Mouse (Mus musculus) frontal cortex, adult 2 months (tissue): ENCODE measurements around the gene Ceacam20. TPM values are rescaled to one million over a fixed set of nuclear protein-coding genes. Genes with fewer than 3 reads are reported as not detected.
"Not testable (repeated sequence)": the region's sequence is repeated elsewhere in the genome, so short reads cannot be mapped to it uniquely, and the experiment has no call there.

ENCODE experiments used
- DNase-seq, 2 experiments: peaks; one replicate each; pipeline ENCODE4 v3.0.0; 2022; ENCODE audit warnings: low spot score in 1 of 2; ENCODE audit errors: extremely low spot score in 1 of 2
- polyA plus RNA-seq: library from polyadenylated mRNA; depleted of rRNA; stranded (reverse); fragments of >200 nt; gene quantifications from 2 replicates; pipeline ENCODE4 v1.2.3, GENCODE M21; 2012; rRNA removed

Ceacam20 gene
- polyA plus RNA-seq, 1 experiment, result not detected

DNA sequence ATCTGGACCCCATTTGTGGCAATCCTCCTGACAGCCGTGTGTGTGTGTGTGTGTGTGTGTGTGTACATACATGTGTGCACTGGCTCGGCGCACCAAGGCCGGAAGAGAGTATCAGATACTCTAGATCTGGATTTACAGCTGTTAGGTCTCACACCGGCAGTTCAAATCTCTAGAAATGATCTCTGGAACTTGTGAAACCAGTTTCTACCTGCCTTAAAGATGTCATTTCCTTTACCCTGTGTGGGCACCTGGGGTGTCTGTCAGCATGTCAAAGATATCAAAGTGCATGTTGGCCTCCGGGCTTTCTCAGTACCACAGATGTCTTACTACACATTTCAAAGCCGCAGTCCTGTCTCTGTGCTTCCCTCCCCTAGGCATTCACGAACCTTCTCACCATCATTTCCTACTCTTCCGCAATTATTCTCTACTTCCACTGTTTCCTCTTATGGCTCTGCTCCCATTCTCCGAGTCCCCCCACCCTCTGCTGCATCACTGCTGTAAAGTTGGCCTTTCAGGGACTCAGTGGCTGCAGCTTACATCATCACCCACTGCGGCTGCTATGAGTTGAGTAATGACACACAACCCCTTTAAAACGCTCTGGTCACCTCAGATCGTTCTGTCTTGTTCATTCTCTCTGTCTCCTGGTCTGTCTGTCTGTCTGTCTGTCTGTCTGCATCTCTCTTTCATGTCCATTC lies 19.2 kb upstream of the Ceacam20 start:
- no peak for DNase-seq

DNA sequence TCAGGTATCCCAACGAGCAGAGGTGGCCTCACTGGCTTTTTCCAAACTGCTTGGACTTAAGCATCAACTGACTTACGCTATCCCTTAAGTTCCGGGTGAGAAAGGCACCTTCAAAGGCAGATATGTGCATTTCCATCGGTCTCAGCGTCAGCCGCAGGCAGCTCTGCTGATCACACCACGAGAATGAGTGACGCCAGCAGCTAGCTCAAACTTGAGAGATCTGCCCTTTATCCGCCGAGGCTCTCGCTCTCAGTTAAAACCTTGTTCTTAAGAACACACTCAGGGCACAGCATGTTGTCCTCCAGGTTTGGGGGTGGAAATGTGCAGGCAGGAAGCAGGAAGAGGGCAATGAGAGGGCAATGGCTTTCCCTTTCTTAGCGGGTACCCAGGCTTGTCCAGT lies 16.3 kb upstream of the Ceacam20 start:
- no peak for DNase-seq

DNA sequence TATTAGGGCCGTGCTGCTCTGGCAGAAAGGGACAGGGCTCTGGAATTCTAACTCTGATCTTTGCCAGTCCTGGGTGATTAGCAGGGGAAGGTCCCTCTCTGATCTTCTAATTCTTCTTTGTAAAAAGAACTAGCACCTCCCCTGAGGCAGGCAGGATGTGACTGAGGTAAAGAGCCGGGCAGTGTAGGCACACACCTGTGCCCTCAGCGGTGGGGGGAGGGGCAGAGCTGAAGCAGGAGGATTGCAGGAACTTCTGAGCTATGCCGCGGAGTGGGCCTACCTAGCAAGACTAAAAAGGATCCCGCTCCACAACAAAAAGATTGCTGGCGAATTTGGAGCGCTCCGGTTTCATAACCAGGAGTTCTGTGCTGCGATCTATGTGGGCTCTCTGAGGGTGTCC lies 15.2 kb upstream of the Ceacam20 start:
- DNase-seq, result no peak

DNA sequence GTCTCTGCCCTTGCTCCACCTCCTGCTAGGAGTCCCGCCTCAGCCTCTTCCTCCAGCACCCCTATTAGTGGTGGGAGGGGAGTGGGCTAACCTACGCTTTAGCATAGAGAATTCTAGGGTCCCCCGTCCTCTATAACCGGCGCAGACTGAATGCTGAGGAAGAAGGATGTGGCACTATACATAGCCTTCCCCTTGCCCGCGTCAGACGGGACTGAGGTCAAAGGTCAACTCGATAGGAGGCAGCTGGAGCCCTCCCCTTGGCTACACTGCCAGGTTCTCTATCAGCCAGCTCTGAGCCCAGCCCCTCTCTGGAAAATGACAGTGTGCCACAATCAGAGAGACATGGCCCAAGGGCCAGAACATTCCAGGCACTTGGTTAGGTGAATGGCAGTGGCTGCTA lies 14.6 kb upstream of the Ceacam20 start, which contains the start of gene Igsf23:
Gene Igsf23 (minus strand): TSS at position 168 of the 400 bp plus-strand sequence.
- no peak for DNase-seq

DNA sequence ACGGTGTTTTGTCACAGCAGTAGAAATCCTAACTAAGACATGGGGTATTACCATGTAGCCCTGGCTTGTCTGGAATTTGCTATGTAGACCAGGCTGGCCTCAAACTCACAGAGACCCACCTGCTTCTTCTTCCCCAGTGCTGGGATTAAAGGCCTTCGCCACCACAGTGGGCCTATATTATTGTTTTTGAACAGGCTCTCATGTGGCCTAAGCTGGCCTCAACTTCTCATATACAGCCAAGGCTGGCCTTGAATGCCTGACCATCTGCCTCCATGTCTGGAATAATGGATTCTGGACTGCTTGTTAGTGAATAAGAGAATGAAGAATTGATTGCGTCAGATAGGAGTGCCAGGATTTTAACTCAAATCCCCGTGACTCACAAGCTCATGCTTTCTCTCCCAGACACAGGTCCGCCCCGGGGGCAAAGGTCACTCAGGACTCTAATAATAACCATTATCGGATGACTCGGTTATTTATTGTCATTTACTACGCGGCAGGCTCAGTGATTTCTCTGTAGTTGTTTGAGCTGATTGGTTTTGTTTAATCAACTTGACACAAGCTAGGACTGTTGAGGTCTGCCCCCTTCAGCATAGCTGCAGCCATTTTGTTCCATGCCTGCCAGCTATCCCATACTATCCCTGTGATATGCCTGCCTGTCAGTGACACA lies 12.8 kb upstream of the Ceacam20 start:
- no peak for DNase-seq

DNA sequence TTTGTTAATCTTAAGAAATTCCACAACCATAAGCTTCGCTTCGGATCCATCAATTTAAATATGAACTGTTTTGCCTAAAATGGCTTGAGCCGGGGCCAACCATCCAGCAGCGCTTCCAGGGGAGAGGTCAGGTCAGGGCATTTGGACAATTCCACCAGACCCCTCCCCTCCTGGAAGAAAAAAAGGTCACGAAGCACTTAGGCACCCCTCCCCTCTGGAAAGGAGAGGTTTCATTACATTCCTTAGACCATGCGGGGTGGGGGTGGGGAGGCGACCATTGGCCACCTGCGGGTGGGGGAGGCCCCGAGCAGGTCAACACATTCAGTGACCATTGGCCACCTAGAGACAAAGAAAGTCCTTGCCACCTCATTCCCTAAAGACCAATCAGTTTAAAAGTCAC lies 12.2 kb upstream of the Ceacam20 start:
- no peak for DNase-seq

DNA sequence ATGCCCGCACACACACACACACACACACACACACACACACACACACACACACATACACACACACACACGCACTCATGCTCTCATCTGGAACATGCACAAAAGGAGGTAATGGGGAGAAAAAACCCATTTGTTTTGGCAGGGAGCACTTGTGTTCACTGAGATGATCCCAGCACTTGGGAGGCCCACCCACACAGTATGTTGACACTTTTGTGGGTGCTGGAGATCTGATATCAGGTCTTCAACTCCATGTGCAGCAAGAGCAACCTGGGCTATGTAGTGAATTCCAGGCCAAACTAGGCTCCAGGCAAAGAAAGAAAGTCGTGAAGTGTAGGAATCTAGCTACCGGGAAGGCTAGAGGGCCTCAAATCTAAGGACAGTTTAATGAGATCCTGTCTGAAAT lies 9.4 kb upstream of the Ceacam20 start:
- DNase-seq, result no peak

DNA sequence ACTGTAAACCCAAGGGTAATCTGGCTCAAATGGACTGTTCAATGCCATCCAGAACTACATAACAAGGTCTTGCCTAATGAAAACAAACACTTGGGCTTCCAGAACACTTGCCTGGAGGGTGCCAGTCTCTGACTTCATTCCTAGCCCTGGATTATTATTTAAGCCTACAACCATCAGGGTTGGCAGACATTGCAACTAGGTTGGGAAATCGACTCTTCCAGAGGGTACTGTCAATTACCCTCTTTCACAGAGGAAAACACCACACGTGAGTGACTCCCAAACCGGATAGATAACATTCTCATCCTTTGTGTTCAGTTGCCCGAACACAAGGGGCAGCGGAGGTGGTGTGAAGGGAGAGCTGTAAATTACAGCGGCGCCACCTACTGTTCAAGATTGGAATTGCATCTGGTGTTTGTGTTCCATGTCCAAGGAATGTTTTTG lies 8.9 kb upstream of the Ceacam20 start:
- peak; percentile 75 to 97 for DNase-seq

DNA sequence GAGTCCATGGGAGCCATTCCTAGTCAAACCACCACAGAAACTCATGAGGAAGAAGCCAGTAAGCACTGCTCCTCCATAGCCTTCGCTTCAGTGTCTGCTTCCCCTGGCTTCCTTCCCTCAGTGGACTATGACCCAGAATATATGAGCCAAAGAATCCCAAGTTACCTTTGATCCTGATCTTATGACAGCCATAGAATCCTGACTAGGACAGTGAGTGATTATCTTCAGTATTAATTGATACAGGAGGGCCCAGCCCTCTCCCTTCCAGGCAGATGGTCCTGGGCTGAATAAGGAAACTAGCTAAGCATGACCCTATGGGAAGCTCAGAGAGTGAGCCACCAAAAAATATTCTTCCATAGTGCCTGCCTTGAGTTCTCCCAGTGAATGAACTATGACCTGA lies 2.8 kb upstream of the Ceacam20 start:
- no peak for DNase-seq

DNA sequence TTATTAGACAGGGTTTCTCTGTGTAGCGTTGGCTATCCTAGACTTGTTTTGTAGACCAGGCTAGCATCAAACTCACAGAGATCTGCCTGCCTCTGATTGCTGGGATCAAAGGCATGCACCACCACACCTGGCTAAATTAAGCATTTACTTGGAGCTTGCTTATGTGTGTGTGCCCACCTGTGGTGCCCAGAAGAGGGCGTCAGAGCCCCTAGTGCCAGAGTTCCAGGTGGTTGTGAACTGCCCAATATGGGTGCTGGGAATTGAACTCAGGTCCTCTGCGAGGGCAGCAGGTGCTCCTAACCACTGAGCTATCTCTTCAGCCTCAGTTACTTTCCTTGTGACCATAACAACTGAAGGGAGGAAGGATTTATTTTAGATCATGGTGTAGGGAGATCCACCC lies 3.9 kb downstream of the Ceacam20 start:
- DNase-seq, result no peak

DNA sequence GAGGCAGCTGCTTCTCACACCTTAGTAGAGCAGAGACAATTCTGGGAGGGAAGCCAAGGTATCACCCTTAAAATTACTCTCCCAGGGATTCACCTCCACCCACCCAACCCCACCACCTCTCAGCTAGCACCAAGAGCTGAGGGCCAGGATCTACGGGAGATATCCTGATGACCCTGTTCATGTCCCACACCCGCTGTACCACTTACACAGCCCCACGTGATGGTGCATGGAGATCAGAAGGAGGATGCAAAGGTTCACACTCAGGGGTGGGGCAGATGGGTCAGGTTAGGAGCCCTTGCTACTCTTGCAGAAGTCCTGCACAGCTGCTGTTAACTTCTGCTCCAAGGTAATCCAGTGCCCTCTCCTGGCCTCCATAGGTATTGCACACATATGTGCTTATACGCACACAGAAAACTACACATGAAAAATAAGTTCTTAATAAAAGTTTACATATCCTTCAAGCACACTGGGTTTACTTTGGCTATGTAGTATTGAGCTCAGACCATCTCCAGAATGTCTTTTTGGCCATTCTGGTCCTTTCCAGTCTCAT lies 4.4 kb downstream of the Ceacam20 start:
- no peak for DNase-seq

DNA sequence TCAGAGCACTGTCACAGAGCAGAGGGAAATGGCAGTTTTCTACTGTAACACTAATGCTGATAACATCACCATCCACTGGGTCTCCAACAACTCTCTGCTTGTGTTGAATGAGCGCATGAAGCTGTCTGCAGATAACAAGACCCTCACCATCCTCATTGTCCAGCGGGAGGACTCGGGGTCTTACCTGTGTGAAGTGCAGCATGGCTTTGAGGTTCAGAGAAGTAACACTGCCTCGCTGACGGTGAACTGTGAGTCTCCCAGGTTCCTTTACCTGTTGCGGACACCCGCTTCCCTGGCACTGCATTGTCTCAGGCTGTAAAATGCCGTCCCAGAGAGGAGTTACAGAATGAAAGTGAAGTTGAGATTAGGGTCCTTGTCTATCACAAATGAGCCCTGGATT lies 5.0 kb downstream of the Ceacam20 start:
- DNase-seq, result no peak

DNA sequence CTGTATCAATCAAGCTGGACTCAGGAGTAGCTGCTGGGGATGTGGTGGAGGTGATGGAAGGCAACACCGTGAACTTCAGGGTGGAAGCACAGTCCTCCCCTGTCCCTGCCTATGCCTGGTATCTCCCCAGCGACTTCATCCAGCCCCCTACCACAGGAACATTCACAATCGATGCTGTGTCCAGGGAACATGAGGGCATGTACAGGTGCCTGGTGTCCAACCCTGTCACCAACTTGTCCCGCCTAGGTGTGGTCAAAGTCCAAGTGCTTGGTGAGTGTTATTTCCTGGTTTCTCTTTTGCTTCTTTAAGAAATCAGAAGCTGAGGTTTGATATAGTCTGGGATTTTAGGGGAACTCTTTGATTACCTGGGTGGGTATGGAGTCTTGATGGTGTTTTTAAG lies 6.3 kb downstream of the Ceacam20 start:
- DNase-seq, result no peak

DNA sequence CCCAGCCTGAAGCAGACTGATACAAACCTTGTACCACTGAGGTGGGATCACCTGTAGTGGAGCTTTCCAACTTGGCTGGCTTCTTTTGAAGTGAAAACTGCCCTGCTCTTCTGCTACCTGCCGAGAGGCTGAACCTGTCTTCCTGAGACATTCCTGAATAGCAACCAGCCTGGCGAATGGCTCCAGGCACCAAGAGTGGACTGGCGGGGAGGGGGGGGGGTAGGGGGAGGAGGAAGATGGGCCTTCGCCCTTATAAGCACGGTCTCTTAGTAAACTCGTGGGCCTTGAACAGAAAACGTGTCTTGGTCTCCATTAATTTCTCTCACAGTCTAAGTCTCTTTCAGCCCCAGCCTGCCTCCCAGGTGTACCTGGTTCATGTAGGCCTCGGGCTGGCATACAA lies 26.0 kb downstream of the Ceacam20 start, which contains the start of gene Nlrp9b:
Gene Nlrp9b (plus strand): TSS at position 301 of the 400 bp plus-strand sequence.
- DNase-seq, result not testable (repeated sequence)

DNA sequence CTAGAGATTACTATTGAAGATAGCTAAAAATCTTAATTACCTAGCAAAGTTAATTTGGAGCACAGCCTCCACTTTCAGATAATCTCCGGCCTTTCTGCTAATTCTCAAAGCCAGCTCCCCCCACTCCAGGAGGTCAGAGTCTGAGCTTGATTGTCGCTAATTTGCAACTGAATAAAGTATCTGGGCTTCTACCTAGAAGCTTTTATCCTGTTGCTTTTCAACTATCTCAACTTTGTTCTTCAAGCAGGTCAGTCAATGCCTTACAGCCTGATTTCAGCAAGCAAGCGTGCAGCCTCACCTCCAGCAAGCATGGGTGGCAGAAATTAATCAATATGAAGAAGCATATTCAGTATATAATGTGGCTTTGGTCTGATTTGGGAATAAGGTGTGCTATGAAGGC lies 31.5 kb downstream of the Ceacam20 start:
- DNase-seq, result not testable (repeated sequence)

DNA sequence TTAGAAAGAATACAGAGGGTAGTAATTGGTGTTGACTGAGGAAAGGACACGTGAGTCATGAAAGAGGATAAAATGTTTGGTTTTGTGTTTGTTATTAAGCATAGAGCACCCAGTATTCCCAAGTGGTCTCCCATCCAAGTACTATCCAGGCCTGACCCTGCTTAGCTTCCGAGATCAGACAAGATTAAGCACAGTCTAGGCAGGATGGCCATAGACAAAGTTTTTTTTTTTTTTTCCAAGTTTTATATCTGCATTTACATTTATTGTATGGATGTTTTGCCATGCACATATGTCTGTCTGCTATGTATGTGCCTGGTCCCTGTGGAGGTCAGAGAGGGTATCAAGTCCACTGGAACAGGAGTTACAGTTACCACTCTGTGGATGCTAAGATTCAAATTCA lies 44.8 kb downstream of the Ceacam20 start:
- DNase-seq, result no peak

Other genes starting within 250 kb of the Ceacam20 start
- 115 and 118 TPM in 2 replicates for gene Tomm40, start 250.0 kb upstream of the Ceacam20 start, polyA plus RNA-seq
- gene Nectin2, start 214.9 kb upstream of the Ceacam20 start, polyA plus RNA-seq, result 7.6 and 7.7 TPM in 2 replicates
- 22.2 and 23.0 TPM in 2 replicates for gene Bcam, start 194.4 kb upstream of the Ceacam20 start, polyA plus RNA-seq
- gene Cblc, start 168.6 kb upstream of the Ceacam20 start, polyA plus RNA-seq, result not detected in 2 replicates
- 0.56 and 0.69 TPM in 2 replicates for gene Bcl3, start 142.6 kb upstream of the Ceacam20 start, polyA plus RNA-seq
- 3.9 and 5.2 TPM in 2 replicates for gene Gm19345, start 113.4 kb upstream of the Ceacam20 start, polyA plus RNA-seq
- gene Ceacam16, start 104.1 kb upstream of the Ceacam20 start, polyA plus RNA-seq, result not detected in 2 replicates
- not detected in 2 replicates for gene Ceacam19, start 77.4 kb upstream of the Ceacam20 start, polyA plus RNA-seq
- 12.0 and 14.5 TPM in 2 replicates for gene Pvr, start 44.3 kb upstream of the Ceacam20 start, polyA plus RNA-seq
- gene Igsf23, start 14.7 kb upstream of the Ceacam20 start, polyA plus RNA-seq, result 0.08 TPM in 1 of 2 replicates, not detected in the other
- gene Nlrp9b, start 26.1 kb downstream of the Ceacam20 start, polyA plus RNA-seq, result not detected in 2 replicates
- not detected in 2 replicates for gene Vmn1r91, start 134.3 kb downstream of the Ceacam20 start, polyA plus RNA-seq
- gene Gm16442, start 157.2 kb downstream of the Ceacam20 start, polyA plus RNA-seq, result not detected in 2 replicates
- not detected in 2 replicates for gene Vmn1r93, start 173.7 kb downstream of the Ceacam20 start, polyA plus RNA-seq
- gene Vmn1r94, start 203.0 kb downstream of the Ceacam20 start, polyA plus RNA-seq, result not detected in 2 replicates
- gene Vmn1r95, start 228.3 kb downstream of the Ceacam20 start, polyA plus RNA-seq, result not detected in 2 replicates
- not detected in 2 replicates for gene Gm6164, start 240.2 kb downstream of the Ceacam20 start, polyA plus RNA-seq